Mouse (Mus musculus): ENCODE measurements around the gene Arid5a. TPM values are rescaled to one million over a fixed set of nuclear protein-coding genes. Genes with fewer than 3 reads are reported as not detected.

Arid5a gene
- polyA plus RNA-seq, 1 experiment, result 4.5 TPM

GRCm38 (mm10) chr1:36266293-36266692 is 41.2 kb upstream of the Arid5a start:
- Histone ChIP-seq H3K27ac (ENCODE audit: insufficient read depth, low read depth, low read length) (no peak overlapping the region), H3K4me3 (ENCODE audit: insufficient read depth, low read depth, low read length) (no peak overlapping the region), H3K36me3 (ENCODE audit: control insufficient read depth, insufficient read depth, low read length) (no peaks in the 10 kb centered on the region), H3K4me1 (ENCODE audit: control insufficient read depth, insufficient read depth, low read length) (0 out of 2 replicates have a peak, but pooled peaks cover 4% of the 10 kb centered on the region), H3K27me3 (replicated peaks; ENCODE audit: control insufficient read depth, insufficient read depth, low read length) (no peaks in the 10 kb centered on the region)
- no peak for DNase-seq
- no peak for TF ChIP-seq CTCF (conservative IDR thresholded peaks at IDR 0.05; ENCODE audit: insufficient read depth, insufficient read length, low read depth, low read length)
- no peak for TF ChIP-seq POLR2A (IDR thresholded peaks at IDR 0.05; ENCODE audit: low read depth, low read length)
- 76% methylated on average over 6 of the region's 6 CpGs for WGBS

DNA sequence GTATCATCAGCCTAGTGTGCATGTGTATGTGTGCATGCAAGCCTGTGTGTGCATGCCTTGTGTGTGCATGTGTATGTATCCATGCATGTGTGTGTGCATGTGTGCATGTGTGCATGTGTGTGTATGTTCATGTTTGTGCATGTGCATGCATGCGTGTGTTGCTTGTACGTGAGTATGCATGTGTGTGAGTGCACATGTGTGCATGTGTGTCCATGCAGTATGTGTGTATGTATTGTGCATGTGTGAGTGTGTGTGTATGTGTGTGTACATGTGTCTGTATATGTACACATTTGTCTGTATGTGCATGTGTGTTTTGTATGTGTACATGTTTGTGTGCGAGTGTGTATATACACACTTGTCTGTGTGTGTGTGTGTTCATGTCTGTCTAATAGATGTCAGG is 39.9 kb upstream of the Arid5a start:
- Histone ChIP-seq H3K4me3 (ENCODE audit: insufficient read depth, low read depth, low read length) (no peak overlapping the region), H3K27me3 (replicated peaks; ENCODE audit: control insufficient read depth, insufficient read depth, low read length) (no peaks in the 10 kb centered on the region), H3K4me1 (ENCODE audit: control insufficient read depth, insufficient read depth, low read length) (0 out of 2 replicates have a peak, but pooled peaks cover 4% of the 10 kb centered on the region), H3K27ac (ENCODE audit: insufficient read depth, low read depth, low read length) (no peak overlapping the region), H3K36me3 (ENCODE audit: control insufficient read depth, insufficient read depth, low read length) (no peaks in the 10 kb centered on the region)
- WGBS, result 96% methylated on average over 3 of the region's 3 CpGs
- TF ChIP-seq POLR2A (IDR thresholded peaks at IDR 0.05; ENCODE audit: low read depth, low read length) (no peak), CTCF (conservative IDR thresholded peaks at IDR 0.05; ENCODE audit: insufficient read depth, insufficient read length, low read depth, low read length) (no peak)
- DNase-seq, result no peak

DNA sequence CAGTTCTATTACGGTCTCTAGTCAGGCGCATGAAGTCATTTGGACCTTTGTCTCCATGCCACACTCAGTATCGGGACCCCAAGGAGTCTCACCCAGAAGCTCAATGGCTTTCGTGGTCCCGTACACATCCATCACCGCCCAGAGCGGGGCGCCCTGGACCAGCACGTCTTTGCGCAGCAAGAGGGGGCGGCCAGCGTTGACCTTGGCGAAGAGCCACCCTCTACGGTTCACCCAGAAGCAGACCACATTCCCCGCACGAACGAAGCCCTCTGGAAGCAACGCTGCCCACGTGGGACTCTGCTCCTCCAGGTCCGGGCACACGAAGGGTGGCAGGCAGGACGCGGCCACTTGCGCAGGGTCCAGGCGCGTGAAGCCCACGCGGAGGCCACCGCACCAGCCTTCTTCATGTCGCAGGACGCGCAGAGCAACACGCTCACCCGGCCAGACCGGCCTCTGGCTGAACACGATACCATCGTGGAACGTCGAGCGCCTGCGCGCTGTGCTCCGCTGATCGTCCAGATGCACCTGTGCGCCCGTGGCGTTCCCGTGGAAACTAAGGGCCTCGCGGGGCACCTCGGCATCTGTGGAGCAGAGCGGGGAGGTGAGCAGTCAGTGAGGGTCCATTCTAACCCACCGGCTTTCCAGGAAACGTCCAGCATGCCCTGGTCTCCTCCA is 38.3 kb upstream of the Arid5a start:
- DNase-seq, result no peak
- 63% methylated on average over 54 of the region's 54 CpGs for WGBS
- peaks cover 11% of the 10 kb centered on the region for H3K4me1 ChIP-seq (ENCODE audit: control insufficient read depth, insufficient read depth, low read length)
- no peak overlapping the region for H3K27ac ChIP-seq (ENCODE audit: insufficient read depth, low read depth, low read length)
- H3K27me3 ChIP-seq (replicated peaks; ENCODE audit: control insufficient read depth, insufficient read depth, low read length), result no peaks in the 10 kb centered on the region
- no peak overlapping the region for H3K4me3 ChIP-seq (ENCODE audit: insufficient read depth, low read depth, low read length)
- TF ChIP-seq CTCF (conservative IDR thresholded peaks at IDR 0.05; ENCODE audit: insufficient read depth, insufficient read length, low read depth, low read length), result no peak
- H3K36me3 ChIP-seq (ENCODE audit: control insufficient read depth, insufficient read depth, low read length), result no peaks in the 10 kb centered on the region

DNA sequence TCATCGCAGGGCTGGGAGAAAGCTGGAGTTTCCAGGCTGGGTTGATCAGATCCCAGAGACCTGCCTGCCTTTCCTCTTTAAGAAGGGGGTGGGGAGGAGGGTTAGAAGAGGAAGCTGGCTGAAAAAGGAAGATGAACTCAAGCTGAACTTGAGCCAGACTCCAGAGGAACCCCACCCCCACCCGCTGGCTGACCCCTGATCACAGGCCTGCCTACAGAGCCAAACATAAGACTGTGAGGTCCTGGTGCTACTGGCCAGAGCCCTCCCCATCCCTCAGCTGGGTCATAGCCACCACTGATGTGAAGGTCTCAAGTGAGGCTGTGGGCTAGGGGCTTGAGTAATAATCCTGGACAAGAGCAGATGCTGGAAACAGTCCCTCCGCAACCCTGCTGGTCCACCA is 36.9 kb upstream of the Arid5a start:
- H3K36me3 ChIP-seq (ENCODE audit: control insufficient read depth, insufficient read depth, low read length), result no peaks in the 10 kb centered on the region
- H3K27me3 ChIP-seq (replicated peaks; ENCODE audit: control insufficient read depth, insufficient read depth, low read length), result no peaks in the 10 kb centered on the region
- DNase-seq, result peak; percentile 66
- peaks cover 11% of the 10 kb centered on the region for H3K4me1 ChIP-seq (ENCODE audit: control insufficient read depth, insufficient read depth, low read length)
- H3K27ac ChIP-seq (ENCODE audit: insufficient read depth, low read depth, low read length), result peak overlapping the region; percentile 66
- TF ChIP-seq CTCF (conservative IDR thresholded peaks at IDR 0.05; ENCODE audit: insufficient read depth, insufficient read length, low read depth, low read length) (no peak), POLR2A (IDR thresholded peaks at IDR 0.05; ENCODE audit: low read depth, low read length) (no peak)
- WGBS, result 45% methylated on average over 3 of the region's 3 CpGs
- H3K4me3 ChIP-seq (ENCODE audit: insufficient read depth, low read depth, low read length), result 0 out of 2 replicates have a peak overlapping the region, but pooled peaks have one; percentile 3

DNA sequence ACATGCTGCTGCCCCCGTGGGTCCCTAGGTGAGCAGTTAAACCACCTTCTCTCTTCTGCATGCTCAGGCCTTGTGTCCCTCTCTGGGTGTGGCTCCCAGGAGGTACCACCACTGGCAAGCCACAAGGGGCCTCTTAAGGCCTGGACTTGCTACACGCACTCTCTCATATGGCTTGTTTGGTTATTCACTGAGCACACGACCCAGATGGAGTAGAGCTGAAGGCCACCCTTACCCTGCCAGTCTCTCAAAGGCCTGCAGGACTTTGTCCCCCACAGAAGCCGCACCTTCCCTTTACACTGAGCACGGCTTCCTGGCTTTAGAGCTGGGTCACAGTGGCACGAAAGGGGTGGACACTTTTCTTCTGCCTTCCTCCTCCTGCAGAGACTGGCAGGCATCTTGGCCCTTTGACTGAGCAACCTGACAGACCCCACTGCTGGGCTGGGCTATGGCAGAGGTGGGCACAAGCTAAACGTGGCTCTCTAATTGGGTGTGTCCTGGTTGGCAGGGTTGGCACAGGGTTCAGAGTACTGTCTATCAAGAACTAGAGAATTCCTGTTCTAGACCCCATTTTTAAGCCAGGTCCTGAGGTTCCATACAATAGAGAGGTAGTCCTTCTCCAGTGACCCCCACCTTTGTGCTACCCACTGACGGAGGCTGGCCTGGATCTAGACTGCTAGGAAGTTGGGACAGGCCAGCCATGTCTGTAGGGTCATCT is 35.9 kb upstream of the Arid5a start:
- Histone ChIP-seq H3K36me3 (ENCODE audit: control insufficient read depth, insufficient read depth, low read length) (no peaks in the 10 kb centered on the region), H3K27me3 (replicated peaks; ENCODE audit: control insufficient read depth, insufficient read depth, low read length) (no peaks in the 10 kb centered on the region), H3K4me3 (ENCODE audit: insufficient read depth, low read depth, low read length) (peak overlapping the region; percentile 2; the same call in 1 of the 2 replicates), H3K27ac (ENCODE audit: insufficient read depth, low read depth, low read length) (peak overlapping the region; percentile 66; the same call in 1 of the 2 replicates), H3K4me1 (ENCODE audit: control insufficient read depth, insufficient read depth, low read length) (peaks cover 11% of the 10 kb centered on the region)
- WGBS, result 50% methylated on average over 8 of the region's 8 CpGs
- no peak for TF ChIP-seq POLR2A (IDR thresholded peaks at IDR 0.05; ENCODE audit: low read depth, low read length)
- no peak for TF ChIP-seq CTCF (conservative IDR thresholded peaks at IDR 0.05; ENCODE audit: insufficient read depth, insufficient read length, low read depth, low read length)
- DNase-seq, result no peak

DNA sequence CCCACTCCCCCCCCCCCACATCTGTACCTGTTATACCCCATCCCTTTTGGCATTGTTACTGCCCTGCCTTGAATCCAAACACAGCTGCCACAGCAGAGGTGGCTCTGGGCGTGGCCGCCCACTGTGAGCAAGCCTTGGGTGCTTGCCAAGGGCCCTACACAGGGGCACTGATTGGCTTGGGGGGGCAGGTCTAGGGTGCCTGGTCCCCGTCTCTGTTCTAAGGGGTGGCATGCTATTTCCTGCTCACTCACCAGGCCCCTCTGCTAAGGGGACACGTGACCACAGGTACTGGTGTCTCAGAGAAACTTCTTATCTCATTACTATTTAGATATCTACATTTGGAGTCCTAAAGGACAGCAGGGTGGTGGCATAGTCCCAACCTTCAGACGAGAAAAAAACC is 35.0 kb upstream of the Arid5a start:
- H3K36me3 ChIP-seq (ENCODE audit: control insufficient read depth, insufficient read depth, low read length), result no peaks in the 10 kb centered on the region
- peak overlapping the region; percentile 45; the same call in 1 of the 2 replicates for H3K4me3 ChIP-seq (ENCODE audit: insufficient read depth, low read depth, low read length)
- WGBS, result 42% methylated on average over 5 of the region's 5 CpGs
- H3K27ac ChIP-seq (ENCODE audit: insufficient read depth, low read depth, low read length), result peak overlapping the region; percentile 89
- peak; percentile 57 for DNase-seq
- peaks cover 11% of the 10 kb centered on the region for H3K4me1 ChIP-seq (ENCODE audit: control insufficient read depth, insufficient read depth, low read length)
- no peaks in the 10 kb centered on the region for H3K27me3 ChIP-seq (replicated peaks; ENCODE audit: control insufficient read depth, insufficient read depth, low read length)
- TF ChIP-seq CTCF (conservative IDR thresholded peaks at IDR 0.05; ENCODE audit: insufficient read depth, insufficient read length, low read depth, low read length), result no peak
- no peak for TF ChIP-seq POLR2A (IDR thresholded peaks at IDR 0.05; ENCODE audit: low read depth, low read length)

DNA sequence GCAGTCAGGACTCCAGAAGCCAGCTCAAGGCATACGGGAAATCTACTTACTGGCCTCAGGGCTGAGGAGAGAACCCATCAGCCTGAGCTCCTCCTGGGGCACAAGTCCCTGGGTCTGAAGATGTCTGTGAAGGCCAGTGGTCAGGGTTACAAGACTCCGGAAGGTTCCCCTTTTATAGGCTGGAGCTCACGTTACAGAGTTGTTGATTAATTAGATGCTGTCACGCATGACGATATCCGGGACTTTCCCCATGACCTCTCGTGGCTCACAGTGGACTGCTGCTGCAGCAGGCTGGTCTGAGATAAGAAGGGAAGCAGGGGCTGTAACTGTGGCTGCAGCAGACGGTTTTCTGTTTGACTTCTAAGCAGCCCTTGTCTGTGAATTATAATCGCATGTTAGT is 34.2 kb upstream of the Arid5a start:
- Histone ChIP-seq H3K27me3 (replicated peaks; ENCODE audit: control insufficient read depth, insufficient read depth, low read length) (no peaks in the 10 kb centered on the region), H3K4me3 (ENCODE audit: insufficient read depth, low read depth, low read length) (peak overlapping the region; percentile 45), H3K4me1 (ENCODE audit: control insufficient read depth, insufficient read depth, low read length) (peaks cover 11% of the 10 kb centered on the region), H3K36me3 (ENCODE audit: control insufficient read depth, insufficient read depth, low read length) (no peaks in the 10 kb centered on the region), H3K27ac (ENCODE audit: insufficient read depth, low read depth, low read length) (peak overlapping the region; percentile 89)
- DNase-seq, result peak; percentile 89
- 1% methylated on average over 9 of the region's 9 CpGs for WGBS
- TF ChIP-seq CTCF (conservative IDR thresholded peaks at IDR 0.05; ENCODE audit: insufficient read depth, insufficient read length, low read depth, low read length) (no peak), POLR2A (IDR thresholded peaks at IDR 0.05; ENCODE audit: low read depth, low read length) (no peak)

Data from kidney, adult 2 months (tissue).